Mouse (Mus musculus) lung, postnatal 0 days (tissue): Measurements from ENCODE around the gene Jph2. TPM values are rescaled to one million over a fixed set of nuclear protein-coding genes. Genes with fewer than 3 reads are reported as not detected.

Experiments
- ATAC-seq: fragments of 200-750 bp; cut with Nextera tagmentation; 2 replicates; pipeline ENCODE4 v1.8.0; 2017; ENCODE audit warnings: moderate library complexity
- DNase-seq: peaks from one replicate; pipeline ENCODE4 v3.0.0-alpha.2; 2016; ENCODE audit warnings: low spot score
- H3K27ac ChIP-seq: fragments of 300-500 bp; sonication (generic); 2 replicates; pipeline ENCODE4 v1.5.1; 2014; ENCODE audit warnings: antibody characterized with exemption, mild to moderate bottlenecking, low read length, mixed read lengths
- H3K27me3 ChIP-seq: fragments of 300-500 bp; sonication (generic); replicated peaks from 2 replicates; pipeline ENCODE4 v1.6.1; 2014; ENCODE audit warnings: low read length, mixed read lengths; ENCODE audit not compliant: insufficient read depth
- H3K36me3 ChIP-seq: fragments of 300-500 bp; sonication (generic); 2 replicates; pipeline ENCODE4 v1.6.1; 2014; ENCODE audit warnings: low read length, mixed read lengths; ENCODE audit not compliant: insufficient read depth
- H3K4me1 ChIP-seq: fragments of 300-500 bp; sonication (generic); 2 replicates; pipeline ENCODE4 v1.6.1; 2014; ENCODE audit warnings: antibody characterized with exemption, low read depth, low read length, mixed read lengths; ENCODE audit not compliant: insufficient read depth
- H3K4me2 ChIP-seq: fragments of 300-500 bp; sonication (generic); replicated peaks from 2 replicates; pipeline ENCODE4 v1.6.1; 2014; ENCODE audit warnings: low read depth, mild to moderate bottlenecking, low read length, moderate library complexity, mixed read lengths
- H3K4me3 ChIP-seq: fragments of 300-500 bp; sonication (generic); 2 replicates; pipeline ENCODE4 v1.5.1; 2014; ENCODE audit warnings: low read depth, low read length
- H3K9ac ChIP-seq: fragments of 300-500 bp; sonication (generic); replicated peaks from 2 replicates; pipeline ENCODE4 v1.6.1; 2014; ENCODE audit warnings: low read depth, mild to moderate bottlenecking
- H3K9me3 ChIP-seq: fragments of 300-500 bp; sonication (generic); 2 replicates; pipeline ENCODE4 v1.6.1; 2016; ENCODE audit warnings: low read length, mixed read lengths
- CTCF ChIP-seq: IDR thresholded peaks from 2 replicates; pipeline ENCODE4 v1.5.1; 2016; ENCODE audit warnings: antibody characterized with exemption, mild to moderate bottlenecking
- EP300 ChIP-seq: IDR thresholded peaks from 2 replicates; pipeline ENCODE4 v1.6.1; 2016; ENCODE audit warnings: antibody characterized with exemption, mild to moderate bottlenecking, control low read depth
- WGBS: fragments of 180-500 bp; shearing (Covaris S2); extraction: QIAGEN DNeasy Blood & Tissue Kit; methylation state at CpG from one replicate; pipeline ENCODE4 v1.1.7; 2014; 5-methylcytosine and 5-hydroxymethylcytosine counted together
- polyA plus RNA-seq: library from polyadenylated mRNA; unstranded; fragments of >200 nt; fragmentation: Nextera tagmentation; extraction: Ambion mirVana; gene quantifications from 2 replicates; pipeline ENCODE4 v1.2.1, GENCODE M21; 2015

Gene Jph2
- polyA plus RNA-seq, 1 experiment from 2014 or later: 4.0 TPM

GRCm38 (mm10) chr2:163318777-163319176 lies 79.0 kb downstream of the Jph2 start:
- Histone ChIP-seq H3K9me3 (no peaks in the 10 kb centered on the region), H3K27me3 (no peaks in the 10 kb centered on the region), H3K9ac (no peak overlapping the region), H3K4me2 (no peak overlapping the region), H3K36me3 (no peaks in the 10 kb centered on the region), H3K4me1 (no peaks in the 10 kb centered on the region), H3K4me3 (no peak overlapping the region), H3K27ac (no peak overlapping the region)
- no peak for TF ChIP-seq EP300
- peak; percentile 33 for TF ChIP-seq CTCF
- ATAC-seq: no peak
- no peak for DNase-seq
- WGBS: 88% methylated on average over 3 of the region's 3 CpGs

GRCm38 (mm10) chr2:163317281-163317680 lies 80.5 kb downstream of the Jph2 start:
- WGBS: 56% methylated on average over 4 of the region's 4 CpGs
- Histone ChIP-seq H3K9ac (no peak overlapping the region), H3K4me1 (no peaks in the 10 kb centered on the region), H3K9me3 (no peaks in the 10 kb centered on the region), H3K27ac (no peak overlapping the region), H3K4me3 (no peak overlapping the region), H3K4me2 (no peak overlapping the region), H3K36me3 (no peaks in the 10 kb centered on the region), H3K27me3 (no peaks in the 10 kb centered on the region)
- no peak for TF ChIP-seq EP300
- TF ChIP-seq CTCF: no peak
- DNase-seq (no peak), ATAC-seq (no peak)

- Histone ChIP-seq H3K4me2 (no peak overlapping the region), H3K27me3 (no peaks in the 10 kb centered on the region), H3K9ac (no peak overlapping the region), H3K9me3 (no peaks in the 10 kb centered on the region), H3K27ac (no peak overlapping the region), H3K36me3 (no peaks in the 10 kb centered on the region), H3K4me1 (no peaks in the 10 kb centered on the region), H3K4me3 (no peak overlapping the region)
- 60% methylated on average over 11 of the region's 11 CpGs for WGBS
- TF ChIP-seq EP300 (no peak), CTCF (peak; percentile 35)
- DNase-seq (no peak), ATAC-seq (no peak)
These were observed 87.6 kb downstream of the Jph2 start for GRCm38 (mm10) chr2:163310163-163310688.

GRCm38 (mm10) chr2:163309376-163309775 lies 88.4 kb downstream of the Jph2 start:
- Histone ChIP-seq H3K4me1 (no peaks in the 10 kb centered on the region), H3K4me3 (no peak overlapping the region), H3K36me3 (no peaks in the 10 kb centered on the region), H3K27me3 (no peaks in the 10 kb centered on the region), H3K4me2 (no peak overlapping the region), H3K9ac (no peak overlapping the region), H3K27ac (no peak overlapping the region), H3K9me3 (no peaks in the 10 kb centered on the region)
- WGBS: 89% methylated on average over 17 of the region's 17 CpGs
- ATAC-seq (no peak), DNase-seq (no peak)
- no peak for TF ChIP-seq EP300
- TF ChIP-seq CTCF: no peak

- WGBS: 61% methylated on average over 9 of the region's 9 CpGs
- no peak for ATAC-seq
These were observed 94.8 kb downstream of the Jph2 start for GRCm38 (mm10) chr2:163303037-163303436.

GRCm38 (mm10) chr2:163301641-163302040 lies 96.2 kb downstream of the Jph2 start:
- ATAC-seq: no peak
- 45% methylated on average over 5 of the region's 5 CpGs for WGBS
- Histone ChIP-seq H3K36me3 (no peaks in the 10 kb centered on the region), H3K9me3 (no peaks in the 10 kb centered on the region), H3K4me1 (no peaks in the 10 kb centered on the region), H3K9ac (no peak overlapping the region), H3K4me3 (no peak overlapping the region), H3K27ac (no peak overlapping the region), H3K27me3 (no peaks in the 10 kb centered on the region), H3K4me2 (no peak overlapping the region)
- TF ChIP-seq EP300: no peak
- peak; percentile 43 for TF ChIP-seq CTCF
- DNase-seq: no peak

More at GRCm38 (mm10) chr2:163303037-163303436, 94.8 kb downstream of the Jph2 start:
- H3K27me3 ChIP-seq: no peaks in the 10 kb centered on the region
- H3K4me1 ChIP-seq: no peaks in the 10 kb centered on the region
- H3K9me3 ChIP-seq: no peaks in the 10 kb centered on the region
- H3K36me3 ChIP-seq: no peaks in the 10 kb centered on the region
- no peak overlapping the region for H3K4me3 ChIP-seq
- DNase-seq: no peak
- H3K27ac ChIP-seq: no peak overlapping the region
- no peak overlapping the region for H3K9ac ChIP-seq
- TF ChIP-seq CTCF (no peak), EP300 (no peak)
- no peak overlapping the region for H3K4me2 ChIP-seq
